In genomic region chr9:29954031-29954430, GRCm38 (mm10) we compare ENCODE assay signal across 16 mouse cellular contexts. TPM values are rescaled to one million over a fixed set of nuclear protein-coding genes. Genes with fewer than 3 reads are reported as not detected.
DNase-seq lines count a peak whose midpoint lies in the region; ATAC-seq and TF ChIP-seq lines count a peak whose summit lies in the region.
"Had no signal": no experiment of that assay in that cellular context is flagged by ENCODE, and none has a peak within 500 bp of the region (broad histone marks: within the 10 kb centered on the region; RNA-seq: fewer than 3 reads in every experiment).

No protein-coding gene starts in this region.

- H3K4me3 ChIP-seq in gastrocnemius, adult 2 months = no peak overlapping the region
- H3K4me3 ChIP-seq: embryonic facial prominence, embryonic 13.5 days; heart, embryonic 13.5 days; limb, embryonic 10.5 days; megakaryocyte, embryonic 14.5 days; myocyte had no signal

- peak; percentile 65 for ATAC-seq in cerebellum, adult (ENCODE audit: insufficient number of reproducible peaks, low FRiP score, low TSS enrichment)
- ATAC-seq: forebrain, embryonic 16.5 days; inflammation-experienced regulatory T-cells, adult 6 months; liver, postnatal 0 days had no signal

- TF ChIP-seq CTCF in gastrocnemius, adult 2 months (IDR thresholded peaks at IDR 0.05) = no peak

- no peak for DNase-seq in cerebellum, postnatal 4 days (ENCODE audit: low spot score in 2 of 2)
- DNase-seq in brain, adult 2 months (ENCODE audit: low read depth, low spot score) = peak; percentile 93
- peak; percentile 58 to 71 for DNase-seq in frontal cortex, postnatal 36 days (ENCODE audit: low spot score in 2 of 2)
- DNase-seq in left cerebral cortex, postnatal 10 days (ENCODE audit: extremely low spot score in 1 of 2, low spot score in 2 of 2) = peak; percentile 25 to 54
- DNase-seq in gastrocnemius, adult 2 months = no peak
- no peak for DNase-seq in gastrocnemius, adult 18-20 months (ENCODE audit: low spot score)
- no peak for DNase-seq in retina, embryonic 14.5 days (ENCODE audit: low spot score)
- DNase-seq: liver, postnatal 0 days had no signal

- intact Hi-C loops in left cerebral cortex, postnatal 10 days (cut with DNase I) = no loop called here
- intact Hi-C loops in gastrocnemius, adult 2 months (cut with DNase I) = no loop called here

- H3K27ac ChIP-seq in gastrocnemius, adult 2 months = no peak overlapping the region
- H3K27ac ChIP-seq: embryonic facial prominence, embryonic 13.5 days; heart, embryonic 13.5 days; limb, embryonic 10.5 days had no signal

RNA-seq across cellular contexts. Expression of gene Ntm, which starts 8.9 kb away (rescaled TPM):
- total RNA-seq in left cerebral cortex, postnatal 10 days (2021) = 100 to 1,000 TPM; 379 to 391 TPM
- under 1 TPM; 0.33 to 0.95 TPM for total RNA-seq in gastrocnemius, adult 2 months (2021)
- 1 to 10 TPM in 1 of 2 experiments, under 1 TPM in 1; 0.41 to 1.0 TPM for total RNA-seq in gastrocnemius, adult 18-20 months (2021)

Comparison
In these comparisons a context has a peak if more than half of its experiments do, and no peak if none do; other contexts are left out.
1. DNase-seq: peak in brain, adult 2 months (single experiment), frontal cortex, postnatal 36 days (2 of 2) and left cerebral cortex, postnatal 10 days (2 of 2); none in cerebellum, postnatal 4 days (0 of 2), gastrocnemius, adult 2 months (single experiment), gastrocnemius, adult 18-20 months (single experiment) and retina, embryonic 14.5 days (single experiment).
2. RNA of gene Ntm, which starts 8.9 kb away (total RNA-seq): 379 to 391 TPM in left cerebral cortex, postnatal 10 days; 0.41 to 1.0 TPM in gastrocnemius, adult 18-20 months and 0.33 to 0.95 TPM in gastrocnemius, adult 2 months; every median in the first group is over 100 times any median in the second.